Mouse (Mus musculus): Measurements from ENCODE around the gene Abhd12.

- TF ChIP-seq CTCF (IDR thresholded peaks at IDR 0.05; ENCODE audit: low read depth, low read length) (no peak), GATA1 (IDR thresholded peaks at IDR 0.05; ENCODE audit: borderline replicate concordance, low read length) (no peak), TAL1 (conservative IDR thresholded peaks at IDR 0.05; ENCODE audit: low read depth, low read length) (no peak), POLR2AphosphoS5 (IDR thresholded peaks at IDR 0.05; ENCODE audit: insufficient replicate concordance, low read depth, low read length) (no peak), GATA2 (IDR thresholded peaks at IDR 0.05; ENCODE audit: borderline replicate concordance, low read depth, low read length) (no peak)
These were observed 74.5 kb downstream of the Abhd12 start for GRCm38 (mm10) chr2:150830011-150830410.
